Mouse (Mus musculus): ENCODE measurements around the gene Gm14685. TPM values are rescaled to one million over a fixed set of nuclear protein-coding genes. Genes with fewer than 3 reads are reported as not detected.
"Not testable (repeated sequence)": the region's sequence is repeated elsewhere in the genome, so short reads cannot be mapped to it uniquely, and the experiment has no call there.

The Gm14685 gene
- total RNA-seq (2015) (not detected in 2 replicates), total RNA-seq (2017) (not detected in 2 replicates)

DNA sequence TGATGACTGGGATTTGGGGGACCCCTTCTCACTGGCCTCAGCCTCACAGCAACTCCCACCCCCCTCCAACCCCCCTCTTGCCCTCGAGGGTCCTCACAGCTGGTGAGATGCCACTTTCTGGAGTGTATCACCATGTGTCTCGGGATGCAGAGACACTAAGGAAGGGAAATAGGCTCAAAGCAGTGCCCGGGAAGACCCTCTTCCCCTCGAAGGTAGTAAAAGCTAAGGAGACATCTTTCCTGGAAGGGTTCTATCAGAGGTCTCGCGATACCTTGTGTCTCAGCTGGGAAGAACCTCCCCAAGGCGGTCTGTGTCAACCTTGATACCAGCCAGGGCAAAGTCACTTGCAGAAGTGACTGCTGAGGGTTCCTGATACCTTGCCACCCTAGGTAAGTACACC lies at the start of gene Gm14685:
Gm14685 (plus strand) TSS at position 301 of the 400 bp plus-strand sequence.
- not testable (repeated sequence) for ATAC-seq (replicated peaks; ENCODE audit: poor library complexity)

GRCm38 (mm10) chrX:73082267-73083055 lies 34.4 kb upstream of the Gm14685 start, which contains the start of gene Xlr4a:
TSS of gene Xlr4a (minus strand) at chrX:73082478.
- not testable (repeated sequence) for ATAC-seq (replicated peaks; ENCODE audit: poor library complexity)

DNA sequence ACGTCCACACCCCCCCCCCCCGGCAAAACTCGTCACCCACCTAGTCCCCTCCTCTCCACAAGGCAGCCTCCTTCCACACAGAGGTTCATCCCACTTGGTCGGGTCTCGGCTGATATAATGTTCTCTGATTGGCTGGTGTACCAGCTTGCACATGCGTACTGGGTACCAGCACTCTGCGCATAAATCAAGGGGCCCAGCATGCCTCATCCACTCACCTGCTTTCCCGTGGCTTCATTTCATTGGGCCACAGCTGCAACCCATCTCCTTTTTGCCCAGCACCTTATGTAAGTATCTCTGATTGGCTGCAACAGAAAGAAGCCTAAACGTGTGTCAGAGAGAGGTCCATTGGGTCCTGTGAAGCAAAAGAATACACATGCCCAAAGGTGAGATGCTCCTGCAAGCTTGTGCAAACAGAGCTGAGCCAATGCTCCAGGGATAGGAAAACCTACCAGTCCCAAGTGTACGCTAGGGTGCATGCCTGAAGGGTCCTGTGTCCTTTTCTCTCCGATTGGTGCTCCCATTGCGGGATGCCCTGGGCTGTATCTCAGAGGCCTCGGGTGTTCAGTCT lies 19.8 kb upstream of the Gm14685 start, which contains the start of gene Xlr3a:
Xlr3a (minus strand) TSS at position 155 of the 568 bp plus-strand sequence.
- ATAC-seq (replicated peaks; ENCODE audit: poor library complexity): peak; percentile 34; the same call in 1 of the 2 replicates

DNA sequence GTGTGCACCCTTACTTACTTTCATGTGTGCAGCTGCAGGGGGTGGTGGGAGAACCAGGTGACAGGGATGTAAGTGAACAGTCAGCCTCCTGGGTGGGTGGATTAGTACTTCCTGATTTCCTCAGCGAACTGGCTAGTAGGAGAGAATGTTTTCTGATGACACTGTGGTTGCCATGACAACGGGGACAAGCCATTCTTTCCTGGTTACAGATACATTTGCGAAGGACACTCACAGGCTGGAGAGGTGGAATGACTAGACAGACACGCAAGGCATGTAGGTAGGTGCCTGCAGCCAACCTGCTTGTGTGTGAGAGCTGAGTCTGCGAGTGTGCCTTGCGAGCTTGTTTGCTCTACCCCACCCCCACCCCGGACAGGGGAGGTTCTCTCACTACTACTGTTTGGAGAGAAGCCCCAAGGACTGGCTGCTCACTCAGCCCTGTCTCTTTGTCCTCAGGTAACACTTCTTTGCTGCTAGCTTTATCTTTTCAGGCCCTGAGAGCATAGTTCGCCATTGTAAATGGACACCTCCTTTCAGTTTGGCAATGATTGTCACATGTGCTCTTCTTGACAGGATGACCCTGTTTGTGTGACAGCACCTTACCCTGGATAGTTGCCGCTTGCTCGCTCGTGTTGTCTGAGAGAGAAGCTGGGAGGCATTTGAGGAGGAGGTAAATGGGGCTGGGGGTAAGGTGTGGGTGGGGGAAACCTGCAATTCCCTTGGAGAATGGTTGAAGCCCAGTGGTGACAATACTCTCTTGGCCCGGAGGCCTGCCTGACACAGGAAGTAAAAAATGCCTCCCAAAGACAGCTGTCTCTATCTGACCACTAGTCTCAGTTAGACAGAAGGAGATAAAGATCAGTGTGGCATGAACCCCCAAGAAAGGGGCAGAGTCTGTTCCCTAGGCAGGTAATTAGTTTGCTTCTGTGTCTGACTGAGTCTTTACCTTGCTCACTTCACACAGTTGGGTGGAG lies 6.3 kb downstream of the Gm14685 start:
- peak; percentile 78 for ATAC-seq (replicated peaks; ENCODE audit: poor library complexity)

DNA sequence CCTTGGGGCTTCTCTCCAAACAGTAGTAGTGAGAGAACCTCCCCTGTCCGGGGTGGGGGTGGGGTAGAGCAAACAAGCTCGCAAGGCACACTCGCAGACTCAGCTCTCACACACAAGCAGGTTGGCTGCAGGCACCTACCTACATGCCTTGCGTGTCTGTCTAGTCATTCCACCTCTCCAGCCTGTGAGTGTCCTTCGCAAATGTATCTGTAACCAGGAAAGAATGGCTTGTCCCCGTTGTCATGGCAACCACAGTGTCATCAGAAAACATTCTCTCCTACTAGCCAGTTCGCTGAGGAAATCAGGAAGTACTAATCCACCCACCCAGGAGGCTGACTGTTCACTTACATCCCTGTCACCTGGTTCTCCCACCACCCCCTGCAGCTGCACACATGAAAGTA lies 26.4 kb downstream of the Gm14685 start:
- peak; percentile 71 for ATAC-seq (replicated peaks; ENCODE audit: poor library complexity)

GRCm38 (mm10) chrX:73148496-73148895 lies 31.6 kb downstream of the Gm14685 start, which contains the start of gene Xlr5b:
TSS of gene Xlr5b (plus strand) at chrX:73148796.
- ATAC-seq (replicated peaks; ENCODE audit: poor library complexity): not testable (repeated sequence)

- not testable (repeated sequence) for ATAC-seq (replicated peaks; ENCODE audit: poor library complexity)
These were observed 32.5 kb downstream of the Gm14685 start, which contains the start of gene DXBay18 for GRCm38 (mm10) chrX:73149350-73149749. TSS of gene DXBay18 (minus strand) at chrX:73149450.

GRCm38 (mm10) chrX:73176889-73177288 lies 60.0 kb downstream of the Gm14685 start, which contains the start of gene Spin2d:
TSS of gene Spin2d (minus strand) at chrX:73176989.
- ATAC-seq (replicated peaks; ENCODE audit: poor library complexity): not testable (repeated sequence)

Other genes with a start within 250 kb of the Gm14685 start
- 84.2 and 87.0 TPM in 2 replicates for gene Cetn2, start 198.6 kb upstream of the Gm14685 start, total RNA-seq (2015)
- gene Cetn2, start 198.6 kb upstream of the Gm14685 start, total RNA-seq (2017): 105 and 113 TPM in 2 replicates
- 24.1 and 27.3 TPM in 2 replicates for gene Nsdhl, start 198.5 kb upstream of the Gm14685 start, total RNA-seq (2015)
- 13.3 and 19.0 TPM in 2 replicates for gene Nsdhl, start 198.5 kb upstream of the Gm14685 start, total RNA-seq (2017)
- gene Zfp185, start 129.7 kb upstream of the Gm14685 start, total RNA-seq (2015): not detected in 2 replicates
- gene Zfp185, start 129.7 kb upstream of the Gm14685 start, total RNA-seq (2017): not detected in 2 replicates
- not detected in 2 replicates for gene Pnma5, start 79.9 kb upstream of the Gm14685 start, total RNA-seq (2015)
- not detected in 2 replicates for gene Pnma5, start 79.9 kb upstream of the Gm14685 start, total RNA-seq (2017)
- not detected in 2 replicates for gene Pnma3, start 52.3 kb upstream of the Gm14685 start, total RNA-seq (2015)
- not detected in 2 replicates for gene Pnma3, start 52.3 kb upstream of the Gm14685 start, total RNA-seq (2017)
- gene Xlr4a, start 34.6 kb upstream of the Gm14685 start, total RNA-seq (2015): 15.1 and 18.9 TPM in 2 replicates
- 11.6 and 18.2 TPM in 2 replicates for gene Xlr4a, start 34.6 kb upstream of the Gm14685 start, total RNA-seq (2017)
- gene Xlr3a, start 20.0 kb upstream of the Gm14685 start, total RNA-seq (2015): 0.93 and 3.3 TPM in 2 replicates
- 0.50 and 1.6 TPM in 2 replicates for gene Xlr3a, start 20.0 kb upstream of the Gm14685 start, total RNA-seq (2017)
- gene Xlr5b, start 31.7 kb downstream of the Gm14685 start, total RNA-seq (2015): not detected in 2 replicates
- gene Xlr5b, start 31.7 kb downstream of the Gm14685 start, total RNA-seq (2017): not detected in 2 replicates
- not detected in 2 replicates for gene DXBay18, start 32.4 kb downstream of the Gm14685 start, total RNA-seq (2015)
- gene DXBay18, start 32.4 kb downstream of the Gm14685 start, total RNA-seq (2017): not detected in 2 replicates
- not detected in 2 replicates for gene Spin2d, start 59.9 kb downstream of the Gm14685 start, total RNA-seq (2015)
- not detected in 2 replicates for gene Spin2d, start 59.9 kb downstream of the Gm14685 start, total RNA-seq (2017)
- gene Xlr3b, start 75.2 kb downstream of the Gm14685 start, total RNA-seq (2015): 7.7 and 8.5 TPM in 2 replicates
- gene Xlr3b, start 75.2 kb downstream of the Gm14685 start, total RNA-seq (2017): 6.2 and 8.8 TPM in 2 replicates
- 16.7 and 22.3 TPM in 2 replicates for gene Xlr4b, start 97.3 kb downstream of the Gm14685 start, total RNA-seq (2015)
- gene Xlr4b, start 97.3 kb downstream of the Gm14685 start, total RNA-seq (2017): 15.1 and 18.7 TPM in 2 replicates
- 4.1 and 5.6 TPM in 2 replicates for gene F8a, start 111.2 kb downstream of the Gm14685 start, total RNA-seq (2015)
- 2.6 and 2.8 TPM in 2 replicates for gene F8a, start 111.2 kb downstream of the Gm14685 start, total RNA-seq (2017)
- gene Xlr4c, start 126.1 kb downstream of the Gm14685 start, total RNA-seq (2015): 4.2 and 16.7 TPM in 2 replicates
- gene Xlr4c, start 126.1 kb downstream of the Gm14685 start, total RNA-seq (2017): 10.1 and 11.2 TPM in 2 replicates
- not detected in 2 replicates for gene Xlr3c, start 148.3 kb downstream of the Gm14685 start, total RNA-seq (2015)
- not detected in 2 replicates for gene Xlr3c, start 148.3 kb downstream of the Gm14685 start, total RNA-seq (2017)
- gene Xlr5a, start 175.9 kb downstream of the Gm14685 start, total RNA-seq (2015): not detected in 2 replicates
- not detected in 2 replicates for gene Xlr5a, start 175.9 kb downstream of the Gm14685 start, total RNA-seq (2017)
- gene Xlr5c, start 175.9 kb downstream of the Gm14685 start, total RNA-seq (2015): not detected in 2 replicates
- gene Xlr5c, start 175.9 kb downstream of the Gm14685 start, total RNA-seq (2017): not detected in 2 replicates
- not detected in 2 replicates for gene Gm45015, start 219.8 kb downstream of the Gm14685 start, total RNA-seq (2015)
- gene Gm45015, start 219.8 kb downstream of the Gm14685 start, total RNA-seq (2017): not detected in 2 replicates
- gene Zfp275, start 225.6 kb downstream of the Gm14685 start, total RNA-seq (2015): 9.1 and 10.4 TPM in 2 replicates
- 6.0 and 8.8 TPM in 2 replicates for gene Zfp275, start 225.6 kb downstream of the Gm14685 start, total RNA-seq (2017)

All from megakaryocyte progenitor cell, adult 5-6 weeks (primary cell).